Mouse (Mus musculus) heart, embryonic 11.5 days (tissue): ENCODE data around the gene Eif2d. TPM values are rescaled to one million over a fixed set of nuclear protein-coding genes. Genes with fewer than 3 reads are reported as not detected.

Experiments used
- ATAC-seq: fragments of 200-750 bp; cut with Nextera tagmentation; replicated peaks from 2 replicates; pipeline ENCODE4 v1.8.0; 2017; ENCODE audit warnings: moderate library complexity; ENCODE audit not compliant: insufficient number of reproducible peaks, low FRiP score, low TSS enrichment
- H3K27ac ChIP-seq: fragments of 300-500 bp; sonication (generic); 2 replicates; pipeline ENCODE4 v1.5.1; 2014; ENCODE audit warnings: mild to moderate bottlenecking, low read depth, low read length
- H3K27me3 ChIP-seq: fragments of 300-500 bp; sonication (generic); 2 replicates; pipeline ENCODE4 v1.6.1; 2014; ENCODE audit warnings: mild to moderate bottlenecking, low read length, mixed read lengths; ENCODE audit not compliant: control insufficient read depth, insufficient read depth
- H3K36me3 ChIP-seq: fragments of 300-500 bp; sonication (generic); 2 replicates; pipeline ENCODE4 v1.6.1; 2014; ENCODE audit warnings: mild to moderate bottlenecking, low read length, moderate library complexity, mixed read lengths; ENCODE audit not compliant: control insufficient read depth, insufficient read depth
- H3K4me1 ChIP-seq: fragments of 300-500 bp; sonication (generic); 2 replicates; pipeline ENCODE4 v1.6.1; 2014; ENCODE audit warnings: low read length; ENCODE audit not compliant: control insufficient read depth, insufficient read depth
- H3K4me2 ChIP-seq: fragments of 300-500 bp; sonication (generic); 2 replicates; pipeline ENCODE4 v1.6.1; 2014; ENCODE audit warnings: mild to moderate bottlenecking, moderate library complexity
- H3K4me3 ChIP-seq: fragments of 300-500 bp; sonication (generic); 2 replicates; pipeline ENCODE4 v1.5.1; 2014; ENCODE audit warnings: low read depth, low read length
- H3K9ac ChIP-seq: fragments of 300-500 bp; sonication (generic); 2 replicates; pipeline ENCODE4 v1.6.1; 2014; ENCODE audit warnings: mild to moderate bottlenecking, low read depth, low read length, moderate library complexity
- H3K9me3 ChIP-seq: fragments of 300-500 bp; sonication (generic); replicated peaks from 2 replicates; pipeline ENCODE4 v1.6.1; 2016; ENCODE audit warnings: low read length; ENCODE audit not compliant: control insufficient read depth
- WGBS: fragments of 180-500 bp; shearing (Covaris S2); extraction: QIAGEN DNeasy Blood & Tissue Kit; methylation state at CpG from one replicate; pipeline ENCODE4 v1.1.7; 2014; ENCODE audit not compliant: insufficient replicate concordance; 5-methylcytosine and 5-hydroxymethylcytosine counted together
- polyA plus RNA-seq: library from polyadenylated mRNA; unstranded; fragments of >200 nt; fragmentation: Nextera tagmentation; extraction: Ambion mirVana; gene quantifications from 2 replicates; pipeline ENCODE4 v1.2.1, GENCODE M21; 2014

Gene Eif2d
- polyA plus RNA-seq, 1 experiment from 2014 or later = 51.5 TPM

GRCm38 (mm10) chr1:131119026-131119425 is 34.0 kb upstream of the Eif2d start:
- Histone ChIP-seq H3K9me3 (no peaks in the 10 kb centered on the region), H3K4me2 (no peak overlapping the region), H3K36me3 (no peaks in the 10 kb centered on the region), H3K27me3 (no peaks in the 10 kb centered on the region), H3K4me1 (peaks cover 20% of the 10 kb centered on the region), H3K9ac (no peak overlapping the region), H3K27ac (no peak overlapping the region), H3K4me3 (no peak overlapping the region)
- WGBS = 76% methylated on average over 2 of the region's 2 CpGs
- no peak for ATAC-seq

GRCm38 (mm10) chr1:131121987-131122386 is 31.0 kb upstream of the Eif2d start:
- no peak overlapping the region for H3K4me3 ChIP-seq
- no peaks in the 10 kb centered on the region for H3K36me3 ChIP-seq
- WGBS = 35% methylated on average over 3 of the region's 3 CpGs
- no peak overlapping the region for H3K4me2 ChIP-seq
- peaks cover 15% of the 10 kb centered on the region for H3K4me1 ChIP-seq
- H3K27me3 ChIP-seq = no peaks in the 10 kb centered on the region
- no peaks in the 10 kb centered on the region for H3K9me3 ChIP-seq
- H3K27ac ChIP-seq = no peak overlapping the region
- no peak overlapping the region for H3K9ac ChIP-seq
- no peak for ATAC-seq

GRCm38 (mm10) chr1:131123522-131124265 is 29.3 kb upstream of the Eif2d start:
- 49% methylated on average over 10 of the region's 10 CpGs for WGBS
- Histone ChIP-seq H3K27me3 (no peaks in the 10 kb centered on the region), H3K9me3 (no peaks in the 10 kb centered on the region), H3K27ac (no peak overlapping the region), H3K4me3 (no peak overlapping the region), H3K4me1 (peaks cover 11% of the 10 kb centered on the region), H3K36me3 (no peaks in the 10 kb centered on the region), H3K9ac (no peak overlapping the region), H3K4me2 (no peak overlapping the region)
- no peak for ATAC-seq

GRCm38 (mm10) chr1:131125987-131126744 is 26.8 kb upstream of the Eif2d start:
- Histone ChIP-seq H3K27ac (peak overlapping the region; percentile 70), H3K4me1 (peaks cover 6% of the 10 kb centered on the region; the same call in 1 of the 2 replicates), H3K9ac (no peak overlapping the region), H3K36me3 (peaks cover 4% of the 10 kb centered on the region), H3K4me3 (no peak overlapping the region), H3K4me2 (peak overlapping the region; percentile 27; the same call in 1 of the 2 replicates), H3K9me3 (no peaks in the 10 kb centered on the region), H3K27me3 (no peaks in the 10 kb centered on the region)
- ATAC-seq = peak; percentile 89
- WGBS = 24% methylated on average over 11 of the region's 11 CpGs

- Histone ChIP-seq H3K4me1 (0 out of 2 replicates have a peak, but pooled peaks cover 2% of the 10 kb centered on the region), H3K27ac (no peak overlapping the region), H3K4me3 (no peak overlapping the region), H3K36me3 (peaks cover under 1% of the 10 kb centered on the region), H3K4me2 (no peak overlapping the region), H3K9me3 (no peaks in the 10 kb centered on the region), H3K27me3 (no peaks in the 10 kb centered on the region), H3K9ac (no peak overlapping the region)
- no peak for ATAC-seq
- WGBS = 76% methylated on average over 6 of the region's 6 CpGs
Measured at GRCm38 (mm10) chr1:131134231-131134630, 18.8 kb upstream of the Eif2d start.

GRCm38 (mm10) chr1:131134942-131135522 is 17.9 kb upstream of the Eif2d start:
- Histone ChIP-seq H3K27ac (no peak overlapping the region), H3K4me2 (peak overlapping the region; percentile 21; the same call in 1 of the 2 replicates), H3K4me1 (0 out of 2 replicates have a peak, but pooled peaks cover 3% of the 10 kb centered on the region)

GRCm38 (mm10) chr1:131135960-131136629 is 16.9 kb upstream of the Eif2d start:
- Histone ChIP-seq H3K27ac (no peak overlapping the region), H3K4me3 (peak overlapping the region; percentile 89; the same call in 1 of the 2 replicates), H3K4me2 (peak overlapping the region; percentile 50)

More at GRCm38 (mm10) chr1:131134942-131135522, 17.9 kb upstream of the Eif2d start:
- Histone ChIP-seq H3K9ac (no peak overlapping the region), H3K4me3 (0 out of 2 replicates have a peak overlapping the region, but pooled peaks have one; percentile 2), H3K36me3 (no peaks in the 10 kb centered on the region), H3K9me3 (no peaks in the 10 kb centered on the region), H3K27me3 (no peaks in the 10 kb centered on the region)
- WGBS = 64% methylated on average over 8 of the region's 8 CpGs
- no peak for ATAC-seq

GRCm38 (mm10) chr1:131137111-131137510 is 15.9 kb upstream of the Eif2d start:
- H3K4me1 ChIP-seq = 0 out of 2 replicates have a peak, but pooled peaks cover 3% of the 10 kb centered on the region
- H3K9ac ChIP-seq = peak overlapping the region; percentile 17; the same call in 1 of the 2 replicates
- no peak overlapping the region for H3K27ac ChIP-seq
- H3K27me3 ChIP-seq = no peaks in the 10 kb centered on the region
- H3K4me3 ChIP-seq = peak overlapping the region; percentile 89
- H3K36me3 ChIP-seq = no peaks in the 10 kb centered on the region
- peak overlapping the region; percentile 50 for H3K4me2 ChIP-seq
- WGBS = 36% methylated on average over 5 of the region's 5 CpGs
- no peaks in the 10 kb centered on the region for H3K9me3 ChIP-seq
- ATAC-seq = no peak

More at GRCm38 (mm10) chr1:131135960-131136629, 16.9 kb upstream of the Eif2d start:
- no peak overlapping the region for H3K9ac ChIP-seq
- 0 out of 2 replicates have a peak, but pooled peaks cover 3% of the 10 kb centered on the region for H3K4me1 ChIP-seq
- H3K36me3 ChIP-seq = no peaks in the 10 kb centered on the region
- 78% methylated on average over 10 of the region's 10 CpGs for WGBS
- ATAC-seq = no peak
- no peaks in the 10 kb centered on the region for H3K27me3 ChIP-seq
- H3K9me3 ChIP-seq = no peaks in the 10 kb centered on the region
